Mouse (Mus musculus) stomach, embryonic 16.5 days (tissue): ENCODE data around the gene 9230112D13Rik. TPM values are rescaled to one million over a fixed set of nuclear protein-coding genes. Genes with fewer than 3 reads are reported as not detected.

ENCODE experiments used
- ATAC-seq: fragments of 200-750 bp; cut with Nextera tagmentation; 2 replicates; pipeline ENCODE4 v1.8.0; 2017; ENCODE audit warnings: moderate number of reproducible peaks, moderate TSS enrichment; ENCODE audit not compliant: insufficient read depth, low FRiP score
- H3K27ac ChIP-seq: fragments of 300-500 bp; sonication (generic); 2 replicates; pipeline ENCODE4 v1.5.1; 2014; ENCODE audit warnings: low read length
- H3K27me3 ChIP-seq: fragments of 300-500 bp; sonication (generic); 2 replicates; pipeline ENCODE4 v1.6.1; 2014; ENCODE audit warnings: low read length, control low read depth, mixed read lengths; ENCODE audit not compliant: control insufficient read depth, insufficient read depth
- H3K36me3 ChIP-seq: fragments of 300-500 bp; sonication (generic); 2 replicates; pipeline ENCODE4 v1.6.1; 2014; ENCODE audit warnings: low read length; ENCODE audit not compliant: control insufficient read depth, insufficient read depth
- H3K4me1 ChIP-seq: fragments of 300-500 bp; sonication (generic); 2 replicates; pipeline ENCODE4 v1.6.1; 2014; ENCODE audit warnings: low read length, control low read depth, mixed read lengths; ENCODE audit not compliant: control insufficient read depth, insufficient read depth
- H3K4me2 ChIP-seq: fragments of 300-500 bp; sonication (generic); 2 replicates; pipeline ENCODE4 v1.6.1; 2014; ENCODE audit warnings: low read depth, low read length, mixed read lengths
- H3K4me3 ChIP-seq: fragments of 300-500 bp; sonication (generic); replicated peaks from 2 replicates; pipeline ENCODE4 v1.5.1; 2014; ENCODE audit warnings: mild to moderate bottlenecking, low read length
- H3K9ac ChIP-seq: fragments of 300-500 bp; sonication (generic); 2 replicates; pipeline ENCODE4 v1.6.1; 2014; ENCODE audit warnings: low read length
- H3K9me3 ChIP-seq: fragments of 300-500 bp; sonication (generic); replicated peaks from 2 replicates; pipeline ENCODE4 v1.6.1; 2016; ENCODE audit warnings: low read length, control low read depth; ENCODE audit not compliant: control insufficient read depth
- WGBS: fragments of 180-500 bp; shearing (Covaris S2); extraction: QIAGEN DNeasy Blood & Tissue Kit; methylation state at CpG from one replicate; pipeline ENCODE4 v1.1.7; 2014; 5-methylcytosine and 5-hydroxymethylcytosine counted together
- polyA plus RNA-seq: library from polyadenylated mRNA; unstranded; fragments of >200 nt; fragmentation: Nextera tagmentation; extraction: Ambion mirVana; gene quantifications from 2 replicates; pipeline ENCODE4 v1.2.1, GENCODE M21; 2015

The 9230112D13Rik gene
- polyA plus RNA-seq, 1 experiment from 2014 or later, result not detected

DNA sequence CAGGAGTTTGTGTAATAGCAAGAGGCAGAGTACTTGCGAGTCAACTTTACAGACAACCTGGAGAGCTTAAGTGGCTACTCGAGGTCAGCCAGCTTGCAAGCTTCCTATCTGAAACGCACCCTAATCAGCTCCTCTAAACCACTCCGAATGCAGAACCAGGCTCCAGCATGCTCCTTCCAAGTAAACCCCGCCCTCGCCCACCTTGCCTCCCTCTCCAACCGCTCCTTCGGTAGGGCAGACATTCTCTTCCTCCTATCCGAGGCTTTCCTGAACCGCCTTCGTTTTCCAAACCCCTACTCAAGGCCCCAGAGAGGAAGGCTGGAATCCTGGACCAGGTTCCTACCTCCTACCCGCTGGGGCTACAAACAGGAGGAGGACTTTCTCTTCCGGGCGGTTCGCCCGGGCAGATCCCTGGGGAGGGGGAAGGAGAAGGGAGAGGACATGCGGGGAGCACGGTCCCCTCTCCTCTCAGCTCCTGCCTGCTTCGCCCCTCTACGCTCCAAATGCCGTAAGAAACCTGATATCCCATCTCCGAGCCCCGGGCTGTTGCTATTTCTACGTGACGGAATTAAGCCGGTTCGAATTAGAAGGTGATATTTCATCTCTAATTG, 25.9 kb upstream of the 9230112D13Rik start:
- WGBS, result under 1% methylated on average over 27 of the region's 27 CpGs
- H3K27me3 ChIP-seq, result no peaks in the 10 kb centered on the region
- H3K9me3 ChIP-seq, result no peaks in the 10 kb centered on the region
- no peaks in the 10 kb centered on the region for H3K36me3 ChIP-seq
- H3K9ac ChIP-seq, result peak overlapping the region; percentile 83
- peak overlapping the region; percentile 59 for H3K4me3 ChIP-seq
- H3K4me1 ChIP-seq, result peaks cover 18% of the 10 kb centered on the region
- peak overlapping the region; percentile 97 for H3K27ac ChIP-seq
- H3K4me2 ChIP-seq, result peak overlapping the region; percentile 69
- ATAC-seq, result peak; percentile 70

DNA sequence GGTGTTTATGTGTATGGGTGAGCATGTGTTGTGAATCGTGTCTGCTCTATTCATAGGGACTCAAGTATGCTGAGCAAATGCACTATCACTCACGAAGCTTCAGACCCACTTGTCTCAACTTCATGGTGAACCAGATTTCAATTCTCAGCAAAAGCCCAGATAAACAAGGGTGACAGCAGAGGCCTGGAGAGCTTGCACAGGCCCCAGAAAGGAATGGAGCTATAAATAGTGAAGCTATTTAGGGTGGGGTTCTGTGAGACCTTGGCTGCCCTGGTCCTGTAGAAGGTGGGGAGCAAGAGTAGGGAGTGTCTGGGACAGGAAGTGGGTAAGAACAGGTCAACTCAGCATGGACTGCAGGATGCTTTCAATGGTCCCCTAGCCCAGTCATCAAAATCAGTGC, 21.9 kb upstream of the 9230112D13Rik start:
- 52% methylated on average over 2 of the region's 2 CpGs for WGBS
- H3K4me2 ChIP-seq, result no peak overlapping the region
- no peak overlapping the region for H3K4me3 ChIP-seq
- no peak for ATAC-seq
- H3K27ac ChIP-seq, result peak overlapping the region; percentile 66; the same call in 1 of the 2 replicates
- H3K27me3 ChIP-seq, result no peaks in the 10 kb centered on the region
- H3K9ac ChIP-seq, result no peak overlapping the region
- H3K36me3 ChIP-seq, result no peaks in the 10 kb centered on the region
- H3K9me3 ChIP-seq, result no peaks in the 10 kb centered on the region
- peaks cover 21% of the 10 kb centered on the region for H3K4me1 ChIP-seq

DNA sequence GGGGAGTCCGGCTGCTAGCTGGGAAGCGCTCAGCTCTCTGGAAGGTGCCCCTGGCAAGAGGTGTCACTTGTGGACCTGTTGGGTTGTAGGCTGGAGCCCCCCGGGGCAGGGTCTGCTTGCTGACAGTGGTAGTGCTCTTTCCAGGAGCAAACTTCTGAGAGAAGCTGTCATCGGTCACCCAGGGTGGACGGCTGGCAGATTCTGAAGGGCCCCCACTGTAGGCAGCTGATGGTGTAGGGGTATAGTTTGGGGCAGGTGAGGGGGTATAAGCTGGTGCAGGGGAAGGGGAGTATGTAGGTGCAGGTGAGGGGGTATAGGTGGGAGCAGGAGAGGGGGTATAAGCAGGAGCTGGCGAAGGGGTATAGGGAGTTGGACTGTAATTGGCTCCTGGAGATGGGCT, 21.4 kb upstream of the 9230112D13Rik start:
- 84% methylated on average over 6 of the region's 6 CpGs for WGBS
- peak overlapping the region; percentile 66 for H3K27ac ChIP-seq
- no peak overlapping the region for H3K4me2 ChIP-seq
- no peaks in the 10 kb centered on the region for H3K27me3 ChIP-seq
- H3K4me3 ChIP-seq, result no peak overlapping the region
- H3K4me1 ChIP-seq, result peaks cover 21% of the 10 kb centered on the region
- ATAC-seq, result no peak
- H3K9me3 ChIP-seq, result no peaks in the 10 kb centered on the region
- 0 out of 2 replicates have a peak overlapping the region, but pooled peaks have one; percentile 7 for H3K9ac ChIP-seq
- no peaks in the 10 kb centered on the region for H3K36me3 ChIP-seq

DNA sequence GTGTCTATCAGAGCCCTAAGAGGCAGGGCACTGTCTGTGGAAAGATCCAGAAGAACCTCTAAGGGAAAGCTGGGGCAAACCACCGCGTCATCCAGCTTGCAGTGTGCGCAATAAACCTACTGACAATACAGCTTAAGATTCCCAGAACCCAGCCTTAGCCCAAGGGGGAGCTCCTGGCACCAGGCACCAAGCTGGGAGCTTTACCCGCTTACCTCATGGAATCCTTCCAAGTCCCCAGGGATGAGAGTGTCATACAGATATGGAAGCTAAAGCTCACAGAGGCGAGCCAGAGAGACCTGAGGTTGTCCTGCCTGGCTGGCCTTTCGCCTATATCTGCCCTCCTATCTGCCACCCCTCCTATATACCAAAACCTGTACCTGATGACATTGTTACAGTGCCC, 21.0 kb upstream of the 9230112D13Rik start:
- 80% methylated on average over 6 of the region's 6 CpGs for WGBS
- Histone ChIP-seq H3K9ac (0 out of 2 replicates have a peak overlapping the region, but pooled peaks have one; percentile 7), H3K27me3 (no peaks in the 10 kb centered on the region), H3K36me3 (no peaks in the 10 kb centered on the region), H3K9me3 (no peaks in the 10 kb centered on the region), H3K4me2 (no peak overlapping the region), H3K27ac (peak overlapping the region; percentile 66; the same call in 1 of the 2 replicates), H3K4me3 (no peak overlapping the region), H3K4me1 (peaks cover 21% of the 10 kb centered on the region)
- ATAC-seq, result no peak

DNA sequence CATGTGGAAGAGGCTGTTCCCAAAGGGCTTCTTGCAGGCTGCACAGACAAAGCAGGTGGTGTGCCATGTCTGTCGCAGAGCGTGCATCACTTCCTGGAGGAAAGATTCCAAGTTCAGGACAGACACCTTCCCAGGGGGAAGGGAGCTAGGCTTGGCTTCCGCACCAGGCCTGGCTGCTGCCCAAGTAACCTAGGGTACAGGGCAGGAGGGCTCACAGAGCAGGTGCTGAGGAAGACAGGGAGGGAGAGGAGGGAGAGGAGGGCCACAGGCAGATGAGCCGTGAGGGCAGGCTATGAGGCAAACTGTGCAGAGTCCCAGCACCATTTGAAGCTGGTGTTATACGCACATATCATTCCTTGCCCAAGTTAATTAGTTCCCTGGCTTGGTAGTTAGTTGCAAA, 19.3 kb upstream of the 9230112D13Rik start:
- 84% methylated on average over 5 of the region's 5 CpGs for WGBS

DNA sequence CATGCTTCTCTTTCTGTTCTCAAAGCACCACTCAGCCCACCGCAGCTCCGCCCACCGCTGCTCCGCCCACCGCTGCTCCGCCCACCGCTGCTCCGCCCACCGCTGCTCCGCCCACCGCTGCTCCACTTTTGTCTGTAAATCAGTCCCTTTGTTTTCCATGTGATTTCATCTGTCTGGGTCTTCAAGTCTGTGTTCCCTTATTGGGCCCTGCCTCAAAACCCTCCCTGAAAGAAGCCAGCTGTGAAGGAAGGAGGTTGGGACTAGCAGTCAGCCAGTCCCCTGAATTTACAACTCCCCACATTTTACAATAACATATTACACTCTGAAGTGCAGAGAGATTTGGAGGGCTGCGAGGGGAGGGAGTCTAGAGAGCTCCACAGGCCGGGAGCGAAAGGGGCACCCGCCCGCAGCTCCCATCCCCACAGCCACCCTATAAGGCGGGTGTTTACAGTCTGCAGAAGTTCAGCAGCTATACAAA, 18.1 kb upstream of the 9230112D13Rik start:
- peak overlapping the region; percentile 49 for H3K9ac ChIP-seq
- 8% methylated on average over 16 of the region's 17 CpGs for WGBS
- H3K4me3 ChIP-seq, result peak overlapping the region; percentile 10; the same call in 1 of the 2 replicates
- peak overlapping the region; percentile 91 for H3K27ac ChIP-seq
- H3K9me3 ChIP-seq, result no peaks in the 10 kb centered on the region
- peak; percentile 86 for ATAC-seq
- peaks cover 15% of the 10 kb centered on the region for H3K4me1 ChIP-seq
- H3K27me3 ChIP-seq, result no peaks in the 10 kb centered on the region
- H3K4me2 ChIP-seq, result peak overlapping the region; percentile 42
- H3K36me3 ChIP-seq, result no peaks in the 10 kb centered on the region

More for the DNA sequence above, 19.3 kb upstream of the 9230112D13Rik start:
- Histone ChIP-seq H3K36me3 (no peaks in the 10 kb centered on the region), H3K9me3 (no peaks in the 10 kb centered on the region), H3K27ac (peak overlapping the region; percentile 91), H3K4me3 (no peak overlapping the region), H3K27me3 (no peaks in the 10 kb centered on the region), H3K4me1 (peaks cover 15% of the 10 kb centered on the region), H3K9ac (no peak overlapping the region), H3K4me2 (no peak overlapping the region)
- ATAC-seq, result no peak

DNA sequence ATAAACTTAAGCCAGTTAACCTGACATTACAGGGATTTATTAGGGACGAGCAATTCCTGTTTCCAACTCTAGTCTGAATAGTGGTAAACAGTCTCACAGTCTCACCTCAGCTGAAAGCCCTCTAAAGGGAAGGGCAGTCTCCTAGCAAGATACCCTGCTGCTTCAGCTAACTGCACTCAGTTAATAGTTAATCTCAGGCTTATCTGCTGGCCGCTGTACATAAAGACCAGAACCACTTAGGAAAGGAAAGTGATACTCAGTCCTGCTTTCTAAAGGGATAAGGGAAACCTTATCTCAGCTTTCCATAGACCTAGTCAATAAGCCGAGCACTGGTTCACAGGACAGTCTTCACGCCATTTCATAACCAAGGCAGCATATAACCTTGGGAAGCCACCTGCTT, 13.3 kb upstream of the 9230112D13Rik start:
- no peaks in the 10 kb centered on the region for H3K4me1 ChIP-seq
- peak overlapping the region; percentile 77 for H3K27ac ChIP-seq
- ATAC-seq, result peak; percentile 77
- no peak overlapping the region for H3K4me3 ChIP-seq
- H3K9ac ChIP-seq, result no peak overlapping the region
- H3K9me3 ChIP-seq, result no peaks in the 10 kb centered on the region
- WGBS, result 41% methylated on average over 4 of the region's 4 CpGs
- H3K36me3 ChIP-seq, result no peaks in the 10 kb centered on the region
- no peak overlapping the region for H3K4me2 ChIP-seq
- H3K27me3 ChIP-seq, result no peaks in the 10 kb centered on the region

DNA sequence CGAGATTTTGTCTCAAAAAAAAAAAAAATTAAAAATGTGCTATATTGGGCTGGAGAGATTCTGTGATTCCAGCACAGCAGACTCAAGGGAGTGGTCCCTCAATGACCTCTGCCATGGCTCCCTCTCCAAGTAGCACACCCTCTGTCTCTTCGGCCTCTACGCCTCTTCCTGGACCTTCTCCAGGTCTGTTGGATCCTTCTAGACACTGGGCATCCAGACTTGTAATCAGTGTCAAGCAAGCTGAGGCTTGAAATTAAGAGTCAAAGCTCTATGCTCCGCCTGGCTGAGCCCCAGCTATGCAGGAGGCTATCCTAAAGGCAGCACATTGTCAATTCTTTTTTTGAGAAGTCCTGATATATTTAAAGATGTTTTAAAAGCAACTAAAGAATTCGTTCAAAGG, 10.9 kb upstream of the 9230112D13Rik start:
- Histone ChIP-seq H3K27me3 (no peaks in the 10 kb centered on the region), H3K9ac (no peak overlapping the region), H3K36me3 (no peaks in the 10 kb centered on the region), H3K4me2 (no peak overlapping the region), H3K27ac (no peak overlapping the region), H3K4me1 (no peaks in the 10 kb centered on the region), H3K4me3 (no peak overlapping the region), H3K9me3 (no peaks in the 10 kb centered on the region; the same call in none of the 2 replicates)
- ATAC-seq, result no peak
- 72% methylated on average over 5 of the region's 5 CpGs for WGBS

DNA sequence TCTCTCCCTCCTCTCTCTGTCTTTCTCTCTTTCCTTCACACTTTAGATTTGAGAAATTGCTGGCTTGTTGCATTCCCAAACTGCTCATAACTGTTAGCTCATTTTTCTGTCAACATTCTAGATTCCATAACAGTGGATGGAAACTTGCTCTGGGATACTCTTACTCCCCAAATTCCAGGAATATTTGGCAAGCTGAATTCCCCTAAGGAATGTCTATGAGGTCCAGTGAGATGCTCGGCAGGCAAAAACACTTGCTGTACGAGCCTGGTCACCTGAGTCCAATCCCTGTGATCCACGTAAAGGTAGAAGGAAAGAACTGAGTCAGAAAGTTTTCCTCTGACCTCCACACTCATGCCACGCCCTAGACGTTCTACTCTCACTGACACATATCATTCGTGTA, 9.9 kb upstream of the 9230112D13Rik start:
- Histone ChIP-seq H3K9me3 (no peaks in the 10 kb centered on the region; the same call in none of the 2 replicates), H3K9ac (no peak overlapping the region), H3K4me1 (no peaks in the 10 kb centered on the region), H3K27ac (no peak overlapping the region), H3K27me3 (no peaks in the 10 kb centered on the region), H3K36me3 (no peaks in the 10 kb centered on the region), H3K4me3 (no peak overlapping the region), H3K4me2 (no peak overlapping the region)
- no peak for ATAC-seq
- 53% methylated on average over 6 of the region's 6 CpGs for WGBS
